Mouse (Mus musculus): Measurements from ENCODE around the gene Ap4e1.

DNA sequence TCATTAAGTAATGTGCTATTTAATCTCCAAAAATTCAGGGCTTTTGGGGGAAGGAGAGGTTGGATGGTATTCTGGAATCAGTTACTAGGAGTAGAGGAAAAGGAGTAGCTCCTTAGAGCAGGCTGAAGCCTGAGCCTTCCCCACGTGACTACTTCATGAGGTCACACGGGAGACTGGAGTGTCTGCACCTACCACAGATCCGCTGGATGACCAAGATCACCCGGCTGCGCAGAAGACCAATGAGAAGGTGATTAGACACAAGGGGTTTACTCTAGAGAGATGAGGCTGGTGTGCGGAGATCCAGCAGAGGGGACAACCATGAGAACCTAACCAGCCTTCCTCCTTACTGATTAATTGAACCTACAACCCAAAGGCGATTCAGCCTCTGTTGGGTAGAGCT is 4.5 kb upstream of the Ap4e1 start:
- no peak for TF ChIP-seq CTCF (IDR thresholded peaks at IDR 0.05; ENCODE audit: control insufficient read depth, insufficient read depth, insufficient replicate concordance, low read depth, low read length)
- TF ChIP-seq POLR2A (IDR thresholded peaks at IDR 0.05; ENCODE audit: control insufficient read depth, low read depth, low read length) = no peak

All from testis, adult 2 months (tissue).